Mouse (Mus musculus) limb, embryonic 14.5 days (tissue): ENCODE measurements around the gene Lhx3. TPM values are rescaled to one million over a fixed set of nuclear protein-coding genes. Genes with fewer than 3 reads are reported as not detected.
A peak's percentile ranks its signal among the peaks of the same experiment; 100 is the strongest.

ENCODE experiments used
- ATAC-seq: fragments of 200-750 bp; cut with Nextera tagmentation; 2 replicates; pipeline ENCODE4 v1.8.0; 2017; ENCODE audit warnings: low read depth, moderate number of reproducible peaks, moderate TSS enrichment; ENCODE audit not compliant: low FRiP score
- DNase-seq: peaks from one replicate; pipeline ENCODE4 v3.0.0-alpha.2; 2015; ENCODE audit warnings: low spot score
- H3K27ac ChIP-seq: fragments of 300-500 bp; sonication (generic); replicated peaks from 2 replicates; pipeline ENCODE4 v1.5.1; 2014; ENCODE audit warnings: low read depth, mild to moderate bottlenecking, low read length, moderate library complexity, mixed read lengths
- H3K27me3 ChIP-seq: fragments of 300-500 bp; sonication (generic); 2 replicates; pipeline ENCODE4 v1.6.1; 2014; ENCODE audit warnings: low read length, mixed read lengths; ENCODE audit not compliant: control insufficient read depth, insufficient read depth
- H3K36me3 ChIP-seq: fragments of 300-500 bp; sonication (generic); 2 replicates; pipeline ENCODE4 v1.6.1; 2014; ENCODE audit warnings: mild to moderate bottlenecking, low read length, moderate library complexity, mixed read lengths; ENCODE audit not compliant: control insufficient read depth, insufficient read depth
- H3K4me1 ChIP-seq: fragments of 300-500 bp; sonication (generic); 2 replicates; pipeline ENCODE4 v1.6.1; 2014; ENCODE audit warnings: antibody characterized with exemption, low read length, mixed read lengths; ENCODE audit not compliant: control insufficient read depth, insufficient read depth
- H3K4me2 ChIP-seq: fragments of 300-500 bp; sonication (generic); replicated peaks from 2 replicates; pipeline ENCODE4 v1.6.1; 2014; ENCODE audit warnings: low read depth, mild to moderate bottlenecking, low read length, moderate library complexity; ENCODE audit not compliant: severe bottlenecking
- H3K4me3 ChIP-seq: fragments of 300-500 bp; sonication (generic); replicated peaks from 2 replicates; pipeline ENCODE4 v1.5.1; 2014; ENCODE audit warnings: low read length
- H3K9ac ChIP-seq: fragments of 300-500 bp; sonication (generic); 2 replicates; pipeline ENCODE4 v1.6.1; 2014; ENCODE audit warnings: mild to moderate bottlenecking, low read depth, low read length, moderate library complexity; ENCODE audit not compliant: severe bottlenecking
- H3K9me3 ChIP-seq: fragments of 300-500 bp; sonication (generic); 2 replicates; pipeline ENCODE4 v1.6.1; 2016; ENCODE audit warnings: low read length; ENCODE audit not compliant: control insufficient read depth
- POLR2A ChIP-seq: fragments of 200-500 bp; IDR thresholded peaks from 2 replicates; pipeline ENCODE4 v1.8.0; 2012; ENCODE audit warnings: inconsistent platforms, mild to moderate bottlenecking, moderate library complexity, borderline replicate concordance; ENCODE audit not compliant: insufficient read depth, insufficient read length; ENCODE audit errors: extremely low read depth
- WGBS: fragments of 180-500 bp; shearing (Covaris S2); extraction: QIAGEN DNeasy Blood & Tissue Kit; methylation state at CpG from one replicate; pipeline ENCODE4 v1.1.7; 2014; 5-methylcytosine and 5-hydroxymethylcytosine counted together
- polyA plus RNA-seq, 2 experiments: library from polyadenylated mRNA; depleted of rRNA in 1 of 2; stranded (reverse) in 1 of 2; unstranded in 1 of 2; fragments of >200 nt; fragmentation: Nextera tagmentation in 1 of 2; extraction: Ambion mirVana in 1 of 2; gene quantifications; 2 replicates each; pipeline versions ENCODE4 v1.2.1 to v1.2.3; 2012 to 2014

The Lhx3 gene
- polyA plus RNA-seq, 2 experiments, result 0.03 TPM; not detected in 1

DNA sequence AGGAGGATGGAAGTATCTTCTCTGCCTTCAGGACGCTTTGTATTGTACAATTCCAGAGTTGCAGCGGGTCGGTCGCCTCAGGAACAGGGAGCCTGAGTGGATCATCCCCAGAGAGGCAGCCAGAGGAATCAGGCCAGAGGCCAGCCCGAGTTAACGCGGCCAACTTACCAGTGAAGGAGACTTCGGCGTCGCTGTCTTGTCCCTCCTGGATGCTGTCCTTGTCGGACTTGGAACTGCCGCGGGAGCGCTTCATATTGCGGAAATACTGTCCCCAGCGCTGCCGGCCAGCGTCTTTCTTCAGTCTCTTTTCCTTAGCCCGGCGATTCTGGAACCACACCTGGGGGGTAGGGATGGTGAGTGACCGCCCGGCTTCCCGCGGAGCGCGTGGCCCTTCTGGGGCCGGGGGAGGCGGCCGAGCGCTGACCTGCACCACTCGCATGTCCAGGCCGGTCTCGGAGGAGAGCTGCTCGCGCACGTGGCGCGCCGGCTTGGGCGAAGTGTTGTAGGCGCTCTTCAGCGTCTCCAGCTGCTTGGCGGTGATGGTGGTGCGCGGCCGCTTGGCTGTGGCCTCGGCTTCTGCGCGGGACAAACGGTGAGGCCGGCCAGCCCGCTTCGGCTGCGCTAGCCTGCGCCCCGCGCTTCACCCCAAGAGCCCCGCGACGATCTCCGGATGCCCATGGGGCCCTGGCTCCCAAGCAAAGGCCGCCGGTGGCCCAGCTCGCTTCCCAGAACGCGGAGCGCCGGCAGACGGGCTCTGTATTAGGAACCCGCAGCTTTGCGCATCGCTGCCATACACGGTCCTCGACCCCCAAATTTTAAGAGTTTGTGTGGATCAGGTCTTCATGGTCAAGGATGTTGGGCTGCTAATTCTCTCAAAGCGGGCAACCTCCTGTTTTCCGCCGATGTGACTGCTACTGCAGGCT, 5.9 kb downstream of the Lhx3 start:
- Histone ChIP-seq H3K27ac (no peak overlapping the region), H3K36me3 (no peaks in the 10 kb centered on the region), H3K27me3 (peaks cover 100% of the 10 kb centered on the region), H3K9me3 (no peaks in the 10 kb centered on the region), H3K4me2 (no peak overlapping the region), H3K9ac (no peak overlapping the region), H3K4me1 (peaks cover 7% of the 10 kb centered on the region; the same call in 1 of the 2 replicates), H3K4me3 (no peak overlapping the region)
- TF ChIP-seq POLR2A, result no peak
- DNase-seq (no peak), ATAC-seq (no peak)
- under 1% methylated on average over 66 of the region's 77 CpGs for WGBS

GRCm38 (mm10) chr2:26198488-26198887, 9.6 kb downstream of the Lhx3 start:
- peak overlapping the region; percentile 21; the same call in 1 of the 2 replicates for H3K4me2 ChIP-seq
- WGBS, result under 1% methylated on average over 10 of the region's 10 CpGs
- peaks cover 99% of the 10 kb centered on the region for H3K27me3 ChIP-seq
- no peak overlapping the region for H3K27ac ChIP-seq
- no peak overlapping the region for H3K9ac ChIP-seq
- no peaks in the 10 kb centered on the region for H3K36me3 ChIP-seq
- TF ChIP-seq POLR2A, result no peak
- no peaks in the 10 kb centered on the region for H3K9me3 ChIP-seq
- peaks cover 7% of the 10 kb centered on the region; the same call in 1 of the 2 replicates for H3K4me1 ChIP-seq
- DNase-seq (peak; percentile 4), ATAC-seq (no peak)
- H3K4me3 ChIP-seq, result no peak overlapping the region

GRCm38 (mm10) chr2:26194552-26195339, 13.3 kb downstream of the Lhx3 start:
- peaks cover 85% of the 10 kb centered on the region for H3K27me3 ChIP-seq
- no peaks in the 10 kb centered on the region for H3K36me3 ChIP-seq
- ATAC-seq (no peak), DNase-seq (no peak)
- WGBS, result 30% methylated on average over 7 of the region's 7 CpGs
- no peak overlapping the region for H3K27ac ChIP-seq
- no peak overlapping the region for H3K4me2 ChIP-seq
- H3K9me3 ChIP-seq, result no peaks in the 10 kb centered on the region
- peaks cover 7% of the 10 kb centered on the region; the same call in 1 of the 2 replicates for H3K4me1 ChIP-seq
- H3K4me3 ChIP-seq, result no peak overlapping the region
- H3K9ac ChIP-seq, result no peak overlapping the region
- no peak for TF ChIP-seq POLR2A

- ATAC-seq, result no peak
- Histone ChIP-seq H3K36me3 (no peaks in the 10 kb centered on the region), H3K27ac (no peak overlapping the region), H3K9me3 (no peaks in the 10 kb centered on the region), H3K27me3 (peaks cover 24% of the 10 kb centered on the region), H3K9ac (no peak overlapping the region), H3K4me1 (no peaks in the 10 kb centered on the region), H3K4me2 (no peak overlapping the region), H3K4me3 (no peak overlapping the region)
- no peak for TF ChIP-seq POLR2A
- 65% methylated on average over 5 of the region's 5 CpGs for WGBS
- no peak for DNase-seq
Measured at GRCm38 (mm10) chr2:26188517-26188916, 19.6 kb downstream of the Lhx3 start.

DNA sequence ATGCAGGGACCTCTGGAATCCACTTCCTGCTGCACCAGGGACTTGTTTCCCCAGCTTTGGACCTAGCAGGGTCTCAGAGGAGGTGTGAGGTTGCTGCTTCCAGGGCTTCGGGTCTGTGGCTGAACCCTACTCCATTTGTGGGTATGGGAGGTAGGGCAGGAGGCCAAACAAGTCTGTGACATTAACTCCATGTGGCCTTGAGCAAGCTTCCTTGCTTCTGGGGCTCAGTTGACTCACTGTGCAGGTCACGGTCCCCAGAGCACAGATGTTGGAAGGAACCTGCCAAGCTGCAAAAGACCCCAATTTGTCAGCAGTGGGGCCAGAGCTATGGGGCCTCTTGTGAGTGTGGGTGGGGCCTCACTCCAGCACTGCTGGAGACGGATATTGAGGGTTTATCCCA, 23.7 kb downstream of the Lhx3 start:
- TF ChIP-seq POLR2A, result no peak
- no peaks in the 10 kb centered on the region for H3K4me1 ChIP-seq
- H3K27ac ChIP-seq, result no peak overlapping the region
- H3K36me3 ChIP-seq, result no peaks in the 10 kb centered on the region
- H3K4me3 ChIP-seq, result no peak overlapping the region
- DNase-seq, result no peak
- no peak overlapping the region for H3K9ac ChIP-seq
- WGBS, result 45% methylated on average over 3 of the region's 3 CpGs
- no peaks in the 10 kb centered on the region for H3K9me3 ChIP-seq
- H3K27me3 ChIP-seq, result no peaks in the 10 kb centered on the region
- no peak for ATAC-seq
- H3K4me2 ChIP-seq, result no peak overlapping the region
